Mouse (Mus musculus): Measurements from ENCODE around the gene Casp8. TPM values are rescaled to one million over a fixed set of nuclear protein-coding genes. Genes with fewer than 3 reads are reported as not detected.
A peak's percentile ranks its signal among the peaks of the same experiment; 100 is the strongest.
"Not testable (repeated sequence)": the region's sequence is repeated elsewhere in the genome, so short reads cannot be mapped to it uniquely, and the experiment has no call there.

Gene Casp8
- polyA plus RNA-seq, 1 experiment from 2014 or later = 18.9 TPM

GRCm38 (mm10) chr1:58788410-58788809 is 6.8 kb upstream of the Casp8 start:
- WGBS = 97% methylated on average over 4 of the region's 4 CpGs

DNA sequence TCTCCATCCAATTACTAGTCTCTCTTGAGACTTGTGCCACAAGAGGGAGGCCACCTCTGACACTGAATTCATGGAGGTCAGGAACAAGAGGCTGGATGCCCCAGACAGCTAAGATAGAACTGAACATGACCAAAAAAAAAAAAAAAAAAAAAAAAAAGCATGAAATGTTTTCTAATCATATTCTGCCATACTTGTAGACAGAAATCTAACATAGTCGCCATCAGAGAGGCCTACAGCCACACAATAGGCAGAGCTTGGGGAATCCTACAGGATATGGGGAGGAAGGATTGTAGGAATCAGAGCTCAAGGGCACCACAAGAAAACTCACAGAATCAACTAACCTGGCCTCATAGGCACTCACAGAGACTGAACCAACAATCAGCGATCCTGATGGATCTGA is 469 bp upstream of the Casp8 start:
- Histone ChIP-seq H3K36me3 (ENCODE audit: control insufficient read depth, insufficient read depth, low read length) (0 out of 2 replicates have a peak, but pooled peaks cover 3% of the 10 kb centered on the region), H3K4me2 (ENCODE audit: low read depth, severe bottlenecking) (peak overlapping the region; percentile 60; the same call in 1 of the 2 replicates), H3K4me1 (ENCODE audit: control insufficient read depth, insufficient read depth, low read length) (no peaks in the 10 kb centered on the region), H3K27ac (replicated peaks; ENCODE audit: low read depth, low read length) (no peak overlapping the region), H3K4me3 (ENCODE audit: low read depth, low read length) (no peak overlapping the region; the same call in 1 of the 2 replicates), H3K9ac (ENCODE audit: low read length) (no peak overlapping the region), H3K27me3 (ENCODE audit: control insufficient read depth, insufficient read depth, low read length) (no peaks in the 10 kb centered on the region), H3K9me3 (ENCODE audit: control insufficient read depth, low read length) (no peaks in the 10 kb centered on the region)
- 71% methylated on average over 2 of the region's 2 CpGs for WGBS
- ATAC-seq (ENCODE audit: insufficient number of reproducible peaks, low FRiP score, low TSS enrichment, low read depth) (0 out of 2 replicates have a peak, but pooled peaks have one; percentile 17), DNase-seq (ENCODE audit: low spot score) (no peak)

More at GRCm38 (mm10) chr1:58788410-58788809, 6.8 kb upstream of the Casp8 start:
- no peak overlapping the region for H3K4me3 ChIP-seq (ENCODE audit: low read depth, low read length)
- no peak overlapping the region for H3K27ac ChIP-seq (replicated peaks; ENCODE audit: low read depth, low read length)
- H3K4me1 ChIP-seq (ENCODE audit: control insufficient read depth, insufficient read depth, low read length) = no peaks in the 10 kb centered on the region
- H3K9me3 ChIP-seq (ENCODE audit: control insufficient read depth, low read length) = no peaks in the 10 kb centered on the region
- ATAC-seq (ENCODE audit: insufficient number of reproducible peaks, low FRiP score, low TSS enrichment, low read depth) (no peak), DNase-seq (ENCODE audit: low spot score) (no peak)
- no peaks in the 10 kb centered on the region for H3K27me3 ChIP-seq (ENCODE audit: control insufficient read depth, insufficient read depth, low read length)
- H3K36me3 ChIP-seq (ENCODE audit: control insufficient read depth, insufficient read depth, low read length) = no peaks in the 10 kb centered on the region
- no peak overlapping the region for H3K4me2 ChIP-seq (ENCODE audit: low read depth, severe bottlenecking)
- no peak overlapping the region for H3K9ac ChIP-seq (ENCODE audit: low read length)

DNA sequence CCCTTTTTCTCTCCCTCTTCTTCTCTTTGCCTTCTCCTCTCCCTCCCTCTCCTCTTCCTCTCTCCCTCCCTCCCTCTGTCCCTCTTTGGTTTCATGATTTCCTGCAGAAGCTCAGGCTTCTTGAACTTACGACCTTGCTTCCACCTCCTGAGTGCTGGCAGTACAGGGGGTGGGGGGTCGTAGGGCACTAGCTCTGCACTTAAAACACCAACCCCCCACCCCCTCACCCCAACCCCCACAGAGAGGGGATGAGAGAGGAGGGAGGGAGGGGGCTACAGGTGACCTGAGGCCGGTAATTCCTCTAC is 837 bp downstream of the Casp8 start:
- no peak overlapping the region for H3K27ac ChIP-seq (replicated peaks; ENCODE audit: low read depth, low read length)
- peak overlapping the region; percentile 60 for H3K4me2 ChIP-seq (ENCODE audit: low read depth, severe bottlenecking)
- H3K27me3 ChIP-seq (ENCODE audit: control insufficient read depth, insufficient read depth, low read length) = no peaks in the 10 kb centered on the region
- peak overlapping the region; percentile 63 for H3K9ac ChIP-seq (ENCODE audit: low read length)
- 0 out of 2 replicates have a peak, but pooled peaks cover 3% of the 10 kb centered on the region for H3K36me3 ChIP-seq (ENCODE audit: control insufficient read depth, insufficient read depth, low read length)
- 3% methylated on average over 3 of the region's 3 CpGs for WGBS
- H3K4me3 ChIP-seq (ENCODE audit: low read depth, low read length) = peak overlapping the region; percentile 41
- ATAC-seq (ENCODE audit: insufficient number of reproducible peaks, low FRiP score, low TSS enrichment, low read depth) (no peak), DNase-seq (ENCODE audit: low spot score) (no peak)
- H3K9me3 ChIP-seq (ENCODE audit: control insufficient read depth, low read length) = no peaks in the 10 kb centered on the region
- no peaks in the 10 kb centered on the region for H3K4me1 ChIP-seq (ENCODE audit: control insufficient read depth, insufficient read depth, low read length)

DNA sequence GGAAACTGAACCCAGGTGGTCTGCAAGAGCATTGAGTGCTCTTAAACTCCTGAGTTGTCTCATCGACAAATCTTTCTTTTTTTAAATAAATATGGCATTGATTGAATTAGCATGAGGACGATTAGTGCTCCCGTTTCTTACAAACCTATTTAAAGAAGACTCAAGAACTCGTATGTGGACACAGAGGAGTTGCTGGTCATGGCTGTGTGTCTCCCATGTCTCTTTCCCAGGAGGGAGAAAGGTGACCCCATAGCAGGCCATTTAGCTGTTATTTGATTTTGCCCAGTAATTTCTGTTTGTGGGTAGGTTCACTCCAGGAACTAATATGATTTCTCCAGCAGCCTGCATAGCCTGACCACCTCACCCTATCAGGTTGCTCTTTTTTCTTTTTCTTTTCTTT is 1.7 kb downstream of the Casp8 start:
- ATAC-seq (ENCODE audit: insufficient number of reproducible peaks, low FRiP score, low TSS enrichment, low read depth) = no peak
- WGBS = 82% methylated on average over 4 of the region's 4 CpGs
- no peak overlapping the region for H3K4me2 ChIP-seq (ENCODE audit: low read depth, severe bottlenecking)
- no peak overlapping the region for H3K9ac ChIP-seq (ENCODE audit: low read length)
- no peaks in the 10 kb centered on the region for H3K4me1 ChIP-seq (ENCODE audit: control insufficient read depth, insufficient read depth, low read length)
- no peak for DNase-seq (ENCODE audit: low spot score)
- H3K27ac ChIP-seq (replicated peaks; ENCODE audit: low read depth, low read length) = no peak overlapping the region
- H3K27me3 ChIP-seq (ENCODE audit: control insufficient read depth, insufficient read depth, low read length) = no peaks in the 10 kb centered on the region
- no peaks in the 10 kb centered on the region for H3K9me3 ChIP-seq (ENCODE audit: control insufficient read depth, low read length)
- H3K36me3 ChIP-seq (ENCODE audit: control insufficient read depth, insufficient read depth, low read length) = 0 out of 2 replicates have a peak, but pooled peaks cover 3% of the 10 kb centered on the region
- H3K4me3 ChIP-seq (ENCODE audit: low read depth, low read length) = no peak overlapping the region

GRCm38 (mm10) chr1:58797370-58797769 is 2.2 kb downstream of the Casp8 start:
- DNase-seq (ENCODE audit: low spot score) (no peak), ATAC-seq (ENCODE audit: insufficient number of reproducible peaks, low FRiP score, low TSS enrichment, low read depth) (no peak)
- H3K27ac ChIP-seq (replicated peaks; ENCODE audit: low read depth, low read length) = no peak overlapping the region
- H3K9ac ChIP-seq (ENCODE audit: low read length) = no peak overlapping the region
- no peaks in the 10 kb centered on the region for H3K27me3 ChIP-seq (ENCODE audit: control insufficient read depth, insufficient read depth, low read length)
- H3K4me1 ChIP-seq (ENCODE audit: control insufficient read depth, insufficient read depth, low read length) = no peaks in the 10 kb centered on the region
- 80% methylated on average over 2 of the region's 2 CpGs for WGBS
- H3K4me3 ChIP-seq (ENCODE audit: low read depth, low read length) = no peak overlapping the region
- no peak overlapping the region for H3K4me2 ChIP-seq (ENCODE audit: low read depth, severe bottlenecking)
- H3K36me3 ChIP-seq (ENCODE audit: control insufficient read depth, insufficient read depth, low read length) = 0 out of 2 replicates have a peak, but pooled peaks cover 3% of the 10 kb centered on the region
- H3K9me3 ChIP-seq (ENCODE audit: control insufficient read depth, low read length) = no peaks in the 10 kb centered on the region

DNA sequence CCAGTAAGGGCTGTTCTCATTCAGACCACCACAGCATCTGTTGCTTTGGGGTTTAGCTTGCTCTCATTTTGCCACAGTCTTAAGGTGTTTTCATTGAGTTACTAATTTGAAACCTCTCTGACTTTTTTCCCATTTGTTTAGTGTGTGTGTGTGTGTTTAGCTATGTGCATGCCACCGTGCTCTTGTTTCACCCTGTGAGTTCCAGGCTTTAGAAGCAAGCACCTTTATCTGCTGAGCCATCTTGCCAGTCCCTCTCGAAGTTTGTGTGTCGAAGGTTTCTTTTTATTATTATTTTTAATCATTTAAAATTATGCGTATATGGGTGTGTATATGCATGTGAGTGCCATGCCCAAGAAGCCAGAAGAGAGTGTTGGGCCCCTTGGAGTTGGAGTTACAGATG is 3.7 kb downstream of the Casp8 start:
- Histone ChIP-seq H3K9me3 (ENCODE audit: control insufficient read depth, low read length) (no peaks in the 10 kb centered on the region), H3K27me3 (ENCODE audit: control insufficient read depth, insufficient read depth, low read length) (no peaks in the 10 kb centered on the region), H3K36me3 (ENCODE audit: control insufficient read depth, insufficient read depth, low read length) (0 out of 2 replicates have a peak, but pooled peaks cover 3% of the 10 kb centered on the region), H3K4me2 (ENCODE audit: low read depth, severe bottlenecking) (no peak overlapping the region), H3K27ac (replicated peaks; ENCODE audit: low read depth, low read length) (no peak overlapping the region), H3K4me1 (ENCODE audit: control insufficient read depth, insufficient read depth, low read length) (no peaks in the 10 kb centered on the region), H3K4me3 (ENCODE audit: low read depth, low read length) (no peak overlapping the region), H3K9ac (ENCODE audit: low read length) (no peak overlapping the region)
- ATAC-seq (ENCODE audit: insufficient number of reproducible peaks, low FRiP score, low TSS enrichment, low read depth) (no peak), DNase-seq (ENCODE audit: low spot score) (no peak)
- 92% methylated on average over 4 of the region's 4 CpGs for WGBS

GRCm38 (mm10) chr1:58800644-58801043 is 5.5 kb downstream of the Casp8 start:
- not testable (repeated sequence) for H3K9me3 ChIP-seq (ENCODE audit: control insufficient read depth, low read length); H3K4me2 ChIP-seq (ENCODE audit: low read depth, severe bottlenecking); H3K27me3 ChIP-seq (ENCODE audit: control insufficient read depth, insufficient read depth, low read length); DNase-seq (ENCODE audit: low spot score); H3K27ac ChIP-seq (replicated peaks; ENCODE audit: low read depth, low read length); H3K4me1 ChIP-seq (ENCODE audit: control insufficient read depth, insufficient read depth, low read length); H3K9ac ChIP-seq (ENCODE audit: low read length); H3K4me3 ChIP-seq (ENCODE audit: low read depth, low read length); ATAC-seq (ENCODE audit: insufficient number of reproducible peaks, low FRiP score, low TSS enrichment, low read depth); H3K36me3 ChIP-seq (ENCODE audit: control insufficient read depth, insufficient read depth, low read length)
- 87% methylated on average over 7 of the region's 7 CpGs for WGBS

GRCm38 (mm10) chr1:58801558-58802285 is 6.5 kb downstream of the Casp8 start:
- Histone ChIP-seq H3K4me1 (ENCODE audit: control insufficient read depth, insufficient read depth, low read length) (no peaks in the 10 kb centered on the region), H3K4me2 (ENCODE audit: low read depth, severe bottlenecking) (no peak overlapping the region), H3K4me3 (ENCODE audit: low read depth, low read length) (no peak overlapping the region), H3K27ac (replicated peaks; ENCODE audit: low read depth, low read length) (no peak overlapping the region), H3K27me3 (ENCODE audit: control insufficient read depth, insufficient read depth, low read length) (no peaks in the 10 kb centered on the region), H3K9me3 (ENCODE audit: control insufficient read depth, low read length) (no peaks in the 10 kb centered on the region), H3K36me3 (ENCODE audit: control insufficient read depth, insufficient read depth, low read length) (0 out of 2 replicates have a peak, but pooled peaks cover 3% of the 10 kb centered on the region), H3K9ac (ENCODE audit: low read length) (no peak overlapping the region)
- WGBS = 91% methylated on average over 8 of the region's 8 CpGs
- ATAC-seq (ENCODE audit: insufficient number of reproducible peaks, low FRiP score, low TSS enrichment, low read depth) (no peak), DNase-seq (ENCODE audit: low spot score) (no peak)

All from limb, embryonic 11.5 days (tissue).